Mouse (Mus musculus): ENCODE measurements at regions not wholly inside any gene's neighbourhood (a gene's known extent, or its start where the extent isn't known, plus 50 kb on each side); places are given as distances from the start of the nearest gene placed in this dataset.
A peak's percentile ranks its signal among the peaks of the same experiment; 100 is the strongest.

GRCm38 (mm10) chr10:37377258-37378001, 238.7 kb upstream of the Marcks start:
- DNase-seq: no peak

DNA sequence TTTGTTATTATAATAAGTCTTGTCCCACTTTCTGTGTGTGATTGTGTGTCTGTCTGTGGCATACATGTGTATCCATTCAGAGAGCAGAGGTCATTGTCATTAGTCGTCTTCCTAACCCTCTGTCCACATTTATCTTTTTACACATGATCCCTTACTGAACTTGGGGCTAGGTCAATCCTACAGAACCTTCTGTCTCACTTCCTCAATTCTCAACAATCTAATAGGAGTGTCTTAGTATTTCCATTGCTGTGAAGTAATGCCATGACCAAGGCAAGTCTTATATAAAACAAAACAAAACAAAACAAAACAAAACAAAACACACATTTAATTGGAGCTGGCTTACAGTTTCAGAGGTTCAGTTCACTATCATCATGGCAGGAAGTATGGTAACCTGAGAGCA, 237.5 kb upstream of the Marcks start:
- no peak for DNase-seq

DNA sequence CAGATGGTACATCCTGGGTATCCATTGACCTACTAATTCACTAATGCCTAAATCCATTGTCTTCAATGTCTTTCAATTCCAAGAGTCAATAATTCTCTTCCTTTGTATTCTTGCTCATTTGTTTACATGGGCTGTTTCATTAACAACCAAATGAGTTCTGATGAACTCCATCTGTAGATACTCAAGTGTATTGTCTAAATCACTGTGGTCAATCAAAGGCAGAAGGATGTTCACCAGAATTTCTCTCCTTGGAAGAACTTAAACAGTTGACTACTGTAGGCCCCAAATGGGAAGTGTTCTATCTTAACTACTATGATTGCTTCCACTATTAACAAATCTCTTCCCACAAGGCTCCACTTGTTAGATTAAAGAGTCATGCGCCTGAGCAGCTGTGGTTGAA, 236.9 kb upstream of the Marcks start:
- DNase-seq: no peak

DNA sequence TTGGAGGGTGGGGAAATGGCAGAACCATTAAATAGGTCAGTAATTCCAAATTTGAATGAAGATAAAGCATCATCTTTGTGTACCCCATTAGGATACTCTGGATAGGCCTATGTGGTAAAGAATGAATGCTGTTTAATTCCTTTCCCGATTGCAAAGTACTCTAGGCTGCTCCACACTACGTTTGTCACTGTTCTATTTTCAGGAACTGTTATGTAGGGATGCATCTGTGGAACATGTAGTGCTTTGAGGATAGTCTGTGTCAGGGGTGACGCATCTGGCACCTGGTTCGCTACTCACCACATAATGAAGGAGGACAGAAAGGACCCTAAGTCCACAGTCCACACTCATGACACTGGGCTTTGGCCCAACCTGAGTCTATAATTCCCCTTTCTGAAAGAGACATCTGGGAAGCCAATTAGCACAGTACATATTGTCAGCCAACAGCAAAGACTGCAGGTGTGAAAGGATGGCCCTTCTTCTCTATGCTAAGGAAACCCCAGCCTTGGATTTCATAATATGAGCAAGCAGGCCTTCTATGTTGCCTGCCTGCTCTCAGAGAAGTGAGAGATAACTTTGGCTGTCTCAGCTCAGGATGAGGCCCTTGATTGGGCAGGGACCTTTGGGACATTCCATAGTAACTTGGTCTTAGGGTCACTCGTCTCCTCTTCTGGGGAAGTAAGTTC, 230.4 kb upstream of the Marcks start:
- DNase-seq: no peak

DNA sequence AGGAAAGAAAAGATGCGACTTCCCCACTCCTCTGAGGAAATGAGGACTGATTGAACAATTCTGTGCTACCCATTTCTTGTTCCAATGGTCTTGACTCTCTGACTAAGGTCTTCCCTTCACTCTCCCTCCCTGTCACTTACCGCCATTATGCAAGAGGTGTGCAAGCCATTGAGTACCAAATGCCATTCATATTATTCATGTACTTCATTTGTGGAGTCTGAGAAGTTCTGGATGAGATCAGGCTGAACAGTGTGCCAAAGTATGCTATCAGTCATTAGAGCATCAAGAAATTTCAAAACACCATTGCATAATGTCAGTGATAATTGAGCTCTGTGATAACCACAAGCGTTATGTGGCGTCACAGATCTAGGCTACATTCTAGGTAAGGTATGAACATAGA, 229.1 kb upstream of the Marcks start:
- no peak for DNase-seq

DNA sequence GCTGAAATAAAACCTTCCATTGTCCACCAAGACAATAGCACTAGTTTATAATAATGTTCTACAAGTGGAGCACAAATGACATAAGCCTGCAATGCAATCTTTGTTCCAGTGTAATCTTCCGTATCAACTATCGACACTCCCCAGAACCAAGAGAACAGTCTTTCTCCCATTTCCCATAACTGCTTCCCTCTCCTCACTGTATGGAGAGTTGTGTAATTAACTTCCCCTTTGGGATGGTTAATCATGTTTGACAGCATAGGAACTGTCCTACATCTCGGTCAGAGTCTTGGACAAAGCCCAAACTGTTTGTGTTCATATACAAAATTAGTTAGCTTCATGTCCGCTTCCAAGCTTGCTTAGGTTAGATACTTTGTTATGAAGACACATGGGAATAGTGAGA, 225.8 kb upstream of the Marcks start:
- no peak for DNase-seq

DNA sequence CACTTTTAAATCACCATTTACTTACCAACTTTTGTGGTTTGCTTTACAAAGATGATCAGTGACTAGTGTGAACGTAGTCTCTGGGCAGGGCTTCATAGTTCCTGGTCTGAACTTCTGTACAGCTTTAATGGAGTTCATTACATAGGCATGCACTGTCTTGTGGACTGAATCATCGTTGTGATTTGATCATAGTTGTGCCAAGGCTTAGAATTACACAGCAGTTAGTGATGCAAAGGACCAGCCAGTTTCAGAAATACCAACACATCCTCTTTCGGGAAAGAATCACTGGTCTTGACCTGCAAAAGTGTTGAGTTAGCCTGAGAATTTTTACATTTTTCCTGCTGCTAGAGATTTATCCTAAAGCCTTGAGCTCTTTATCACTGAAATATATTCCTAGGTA, 222.3 kb upstream of the Marcks start:
- DNase-seq: no peak

GRCm38 (mm10) chr10:37358900-37359299, 220.2 kb upstream of the Marcks start:
- DNase-seq: no peak

DNA sequence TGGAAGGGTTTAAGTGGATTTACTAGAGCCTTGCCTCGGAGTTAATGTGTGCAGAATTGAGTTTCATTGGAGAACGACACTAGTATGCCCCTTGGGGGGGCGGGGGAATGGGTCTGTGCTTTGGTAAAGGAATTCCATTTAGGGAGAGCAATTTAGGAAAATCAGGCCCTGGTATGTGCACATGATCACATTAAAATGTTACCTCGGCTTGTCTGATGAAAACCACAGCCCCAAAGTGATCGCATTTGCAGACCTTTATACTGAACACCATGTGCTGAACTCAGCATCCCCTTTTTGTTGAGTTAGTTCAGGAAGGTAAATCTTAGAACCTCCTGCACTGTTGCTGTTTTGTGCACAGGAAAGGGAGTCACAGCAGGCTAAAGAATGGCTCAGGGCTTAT, 219.6 kb upstream of the Marcks start:
- DNase-seq: peak; percentile 36

DNA sequence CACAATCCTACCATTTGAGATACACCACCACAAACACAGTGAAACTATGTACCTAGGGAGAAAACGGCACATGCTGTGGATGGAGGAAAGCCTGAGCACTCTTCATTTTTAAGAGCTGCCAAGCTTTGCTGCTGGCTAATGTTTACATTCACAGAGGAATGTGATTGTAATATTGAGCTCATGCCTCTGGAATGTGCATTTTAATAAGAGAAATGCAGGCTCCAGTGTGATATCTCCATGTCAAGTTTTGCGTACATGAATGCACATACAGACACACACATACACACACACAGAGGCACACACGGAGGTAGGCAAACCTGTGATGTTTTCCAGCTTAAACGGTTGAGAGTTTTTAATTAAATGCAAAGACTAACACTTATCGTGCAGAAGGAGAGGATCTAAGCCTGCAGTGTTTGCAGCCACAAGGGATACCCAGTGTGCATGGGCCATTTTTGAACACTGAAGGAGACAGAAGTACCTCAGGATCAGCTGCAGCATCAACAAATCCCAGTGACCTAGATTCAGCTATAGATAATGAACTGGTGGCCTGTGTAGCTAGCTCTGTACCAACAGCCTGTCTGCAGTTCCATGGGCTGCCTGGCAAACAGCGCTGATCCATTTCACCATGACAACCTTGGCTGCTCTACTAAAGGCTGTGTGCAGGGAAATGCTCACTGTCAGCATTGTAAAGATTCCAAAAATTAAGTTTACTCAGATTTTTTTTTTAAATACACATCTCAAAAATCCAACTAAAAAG, 218.8 kb upstream of the Marcks start:
- DNase-seq: no peak

DNA sequence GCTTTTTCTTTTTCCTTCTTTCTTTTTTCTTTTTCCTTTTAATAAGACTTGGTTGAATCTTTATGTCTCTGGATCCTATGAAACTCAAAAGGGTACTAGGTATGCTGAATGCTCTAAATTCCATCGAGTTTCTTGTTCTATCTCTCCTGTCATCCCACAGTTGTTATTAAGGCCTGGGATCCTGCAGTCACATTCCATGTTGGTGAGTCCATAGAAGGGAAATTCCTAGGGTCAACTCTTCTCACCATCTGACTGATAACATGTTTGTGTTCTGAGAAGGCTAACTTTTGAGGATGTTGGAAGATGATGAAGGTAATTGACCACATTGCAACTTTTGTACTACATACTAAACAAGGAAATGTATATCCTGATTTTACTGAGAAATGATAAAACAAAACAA, 210.5 kb upstream of the Marcks start:
- DNase-seq: no peak

GRCm38 (mm10) chr10:37348416-37348815, 209.7 kb upstream of the Marcks start:
- DNase-seq: no peak

- no peak for DNase-seq
Measured at GRCm38 (mm10) chr10:37347661-37348060, 208.9 kb upstream of the Marcks start.

DNA sequence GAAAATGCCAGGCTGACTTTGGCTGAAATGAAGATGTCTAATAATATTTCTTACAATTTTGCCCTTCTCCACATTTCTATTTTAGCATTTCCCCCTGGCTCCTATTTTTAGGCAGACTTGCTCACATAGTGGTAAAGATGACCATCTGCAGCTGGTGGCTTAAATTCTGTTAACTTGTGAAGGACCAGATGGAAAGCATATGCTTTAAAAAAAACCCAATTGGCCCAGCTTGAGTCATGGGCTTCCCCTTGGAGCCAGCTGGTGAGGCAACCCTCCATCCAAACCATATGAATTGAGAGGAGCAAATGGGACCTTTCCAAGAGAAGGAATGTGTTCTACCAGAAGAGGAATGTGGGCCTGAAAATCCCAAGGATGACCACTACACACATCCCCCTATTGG, 204.0 kb upstream of the Marcks start:
- DNase-seq: no peak

GRCm38 (mm10) chr10:37339658-37340057, 200.9 kb upstream of the Marcks start:
- DNase-seq: no peak

DNA sequence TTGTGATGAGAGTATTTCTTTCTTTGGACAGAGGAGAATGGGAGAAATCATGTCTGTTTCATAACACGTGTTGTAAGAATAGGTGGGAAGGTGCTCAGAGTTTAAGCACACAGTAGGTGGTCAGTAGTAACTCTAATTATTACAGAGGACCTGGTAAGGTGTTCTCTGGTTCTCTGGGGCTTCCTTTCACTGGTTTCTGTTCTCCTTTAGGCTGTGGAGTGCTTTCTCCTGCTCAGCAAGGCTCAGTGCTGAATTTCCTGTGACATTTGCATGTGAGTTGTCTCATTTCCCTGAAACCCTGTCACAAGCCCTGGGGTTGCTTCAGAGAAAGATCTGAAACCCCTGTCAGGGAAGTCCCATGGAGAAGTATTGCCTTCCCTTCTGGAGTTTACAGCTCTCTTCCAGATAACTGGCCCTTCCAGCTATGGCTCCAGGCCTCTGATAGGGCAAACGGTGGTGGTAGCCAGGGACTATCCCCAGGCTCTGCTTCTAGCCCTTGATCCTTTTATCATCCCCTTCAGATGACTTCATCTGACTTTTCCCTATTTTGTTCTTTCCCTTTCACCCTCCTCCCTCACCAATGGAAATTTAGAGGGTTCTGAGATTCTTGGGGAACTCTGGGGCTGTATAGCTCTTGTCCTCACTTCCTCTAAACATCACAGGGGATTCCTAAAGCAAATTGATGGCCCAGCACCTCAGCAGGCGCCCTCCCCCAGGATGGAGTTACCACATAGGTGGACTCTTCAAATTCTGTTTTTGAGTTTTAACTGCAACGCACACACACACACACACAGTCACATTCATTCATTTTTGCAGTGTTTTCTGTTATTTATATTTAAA, 199.6 kb upstream of the Marcks start:
- no peak for DNase-seq

DNA sequence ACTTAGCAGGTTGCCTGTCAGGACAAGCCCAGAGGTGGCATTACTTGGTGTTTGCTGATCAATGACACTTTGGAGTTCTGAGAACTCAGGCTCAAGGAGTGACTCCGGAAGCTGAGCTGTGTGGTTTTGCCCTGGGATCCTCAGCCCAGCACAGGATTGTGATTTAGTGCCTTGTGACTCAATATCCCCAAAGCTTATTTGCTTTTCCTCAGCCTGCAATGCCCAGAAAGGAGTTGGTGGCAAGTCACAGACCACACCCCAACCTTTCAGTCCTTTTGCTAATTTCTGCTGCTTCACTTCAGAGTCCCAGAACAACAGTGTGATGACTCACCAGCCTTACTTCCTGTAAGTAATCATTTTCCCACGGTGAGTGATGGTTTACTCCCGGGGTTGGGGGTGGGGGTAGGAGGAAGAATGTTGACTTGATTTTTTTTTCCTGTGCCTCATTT, 198.5 kb upstream of the Marcks start:
- DNase-seq: peak; percentile 16

- no peak for DNase-seq
Measured at GRCm38 (mm10) chr10:37335148-37335547, 196.4 kb upstream of the Marcks start.

DNA sequence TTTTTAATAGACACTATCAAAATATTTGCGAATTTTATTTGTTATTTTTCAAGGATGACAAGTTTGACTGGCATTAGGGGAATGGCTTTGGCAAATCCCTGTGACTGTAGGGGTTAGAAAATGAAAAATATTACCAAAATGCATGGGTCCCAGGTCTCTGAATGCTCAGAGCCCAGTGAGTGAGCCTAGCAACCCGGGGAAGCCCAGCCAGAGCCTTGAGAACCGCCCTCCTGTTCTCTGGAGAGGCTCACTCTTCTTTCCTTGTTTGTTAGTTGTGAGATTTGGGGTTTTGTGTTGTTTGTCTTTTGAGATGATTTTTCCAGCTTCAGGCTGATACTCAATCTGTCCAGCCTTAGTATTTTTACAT, 187.4 kb upstream of the Marcks start:
- DNase-seq: no peak

DNA sequence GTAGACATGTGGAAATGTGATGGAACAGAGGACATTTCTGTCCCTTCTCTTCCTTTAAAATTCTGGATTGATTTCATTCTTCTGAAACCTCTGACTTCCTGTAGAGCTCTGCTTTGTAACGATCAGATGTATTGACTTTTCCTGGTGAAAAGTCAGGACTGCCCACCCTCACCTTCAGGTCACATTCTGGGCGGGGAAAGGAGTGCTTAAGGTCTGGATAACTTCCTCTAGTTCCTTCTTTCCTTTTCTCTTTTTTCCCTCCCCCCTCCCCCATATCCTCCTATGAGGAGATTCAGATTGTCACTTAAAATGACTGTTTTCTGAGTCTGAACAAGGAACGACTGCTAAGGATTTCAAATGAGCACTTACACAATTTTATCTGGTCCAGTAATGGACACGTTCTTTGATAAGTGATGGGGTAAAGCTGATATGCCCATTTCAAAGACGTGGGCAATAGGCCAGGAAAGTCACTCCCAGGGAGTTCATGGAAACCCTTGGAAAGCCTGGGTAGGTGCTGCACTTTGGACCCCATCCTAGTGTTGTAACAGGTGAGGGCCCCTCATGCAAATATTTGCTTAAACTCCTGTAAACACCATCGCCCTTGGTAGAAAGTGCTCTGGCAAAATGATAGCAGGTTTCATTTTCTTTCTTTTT, 186.9 kb upstream of the Marcks start:
- DNase-seq: no peak

DNA sequence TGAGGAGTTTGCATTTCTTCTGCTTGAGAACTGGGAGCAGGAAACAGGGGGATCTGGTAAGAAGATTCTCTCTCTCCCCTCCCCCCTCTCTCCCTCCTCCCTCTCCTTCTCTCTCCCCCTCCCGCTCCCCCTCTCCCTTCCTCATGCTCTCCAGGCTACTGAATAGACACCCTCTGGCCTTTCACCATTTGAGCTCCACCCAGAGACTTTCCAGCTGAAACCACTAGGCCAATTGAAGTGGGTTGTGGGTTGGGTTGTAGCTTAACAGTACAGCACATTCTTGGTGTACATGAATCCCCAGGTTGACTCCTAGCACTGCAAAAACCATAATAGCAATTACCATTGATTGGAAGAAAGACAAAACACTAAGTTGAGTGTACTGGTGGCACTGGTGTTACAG, 185.0 kb upstream of the Marcks start:
- no peak for DNase-seq

DNA sequence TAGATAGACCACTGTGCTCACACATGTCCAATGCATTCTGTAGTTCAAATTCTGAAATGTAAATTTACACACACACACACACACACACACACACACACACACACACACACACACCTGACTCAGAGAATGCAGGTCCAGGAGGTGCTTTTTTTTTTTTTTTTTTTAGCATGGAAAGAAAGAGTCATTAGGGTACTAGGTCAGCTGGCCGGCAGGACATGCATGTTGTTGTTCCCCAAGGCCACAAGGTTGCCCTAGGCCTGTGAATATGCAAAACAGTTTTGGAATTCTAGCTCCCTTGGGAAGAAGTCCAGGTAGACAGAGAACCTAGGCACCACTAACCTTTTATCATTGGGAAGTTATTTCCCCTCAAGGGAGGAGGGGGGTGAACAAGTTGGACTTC, 184.1 kb upstream of the Marcks start:
- DNase-seq: no peak
